Mouse (Mus musculus): ENCODE measurements around the gene Gsg1.

Gsg1 gene

GRCm38 (mm10) chr6:135261124-135261523 is 7.0 kb upstream of the Gsg1 start:
- no peak for DNase-seq (ENCODE audit: low read depth)

- DNase-seq (ENCODE audit: low read depth): no peak
These were observed 6.3 kb upstream of the Gsg1 start for GRCm38 (mm10) chr6:135260435-135260834.

GRCm38 (mm10) chr6:135252728-135253077 is 1.4 kb downstream of the Gsg1 start:
- DNase-seq (ENCODE audit: low read depth): no peak

GRCm38 (mm10) chr6:135251849-135252727 is 2.1 kb downstream of the Gsg1 start:
- DNase-seq (ENCODE audit: low read depth): no peak

GRCm38 (mm10) chr6:135250926-135251699 is 3.0 kb downstream of the Gsg1 start:
- DNase-seq (ENCODE audit: low read depth): no peak

- DNase-seq (ENCODE audit: low read depth): no peak
These were observed 4.2 kb downstream of the Gsg1 start for GRCm38 (mm10) chr6:135249846-135250531.

GRCm38 (mm10) chr6:135247861-135248260 is 6.3 kb downstream of the Gsg1 start:
- no peak for DNase-seq (ENCODE audit: low read depth)

- DNase-seq (ENCODE audit: low read depth): no peak
These were observed 8.6 kb downstream of the Gsg1 start for GRCm38 (mm10) chr6:135245586-135245985.

- no peak for DNase-seq (ENCODE audit: low read depth)
These were observed 13.8 kb downstream of the Gsg1 start for GRCm38 (mm10) chr6:135240361-135240760.

- no peak for DNase-seq (ENCODE audit: low read depth)
These were observed 15.9 kb downstream of the Gsg1 start for GRCm38 (mm10) chr6:135238211-135238610.

GRCm38 (mm10) chr6:135237326-135237725 is 16.8 kb downstream of the Gsg1 start:
- DNase-seq (ENCODE audit: low read depth): no peak

GRCm38 (mm10) chr6:135236576-135236975 is 17.6 kb downstream of the Gsg1 start:
- DNase-seq (ENCODE audit: low read depth): no peak

- no peak for DNase-seq (ENCODE audit: low read depth)
These were observed 18.4 kb downstream of the Gsg1 start for GRCm38 (mm10) chr6:135235742-135236141.

- no peak for DNase-seq (ENCODE audit: low read depth)
These were observed 21.5 kb downstream of the Gsg1 start for GRCm38 (mm10) chr6:135232443-135233182.

GRCm38 (mm10) chr6:135230586-135230985 is 23.6 kb downstream of the Gsg1 start:
- no peak for DNase-seq (ENCODE audit: low read depth)

- no peak for DNase-seq (ENCODE audit: low read depth)
These were observed 25.6 kb downstream of the Gsg1 start for GRCm38 (mm10) chr6:135228465-135228941.

- no peak for DNase-seq (ENCODE audit: low read depth)
These were observed 30.2 kb downstream of the Gsg1 start for GRCm38 (mm10) chr6:135223786-135224416.

GRCm38 (mm10) chr6:135219916-135220315 is 34.2 kb downstream of the Gsg1 start:
- DNase-seq (ENCODE audit: low read depth): no peak

- DNase-seq (ENCODE audit: low read depth): no peak
These were observed 35.8 kb downstream of the Gsg1 start for GRCm38 (mm10) chr6:135218330-135218729.

GRCm38 (mm10) chr6:135212666-135213065 is 41.5 kb downstream of the Gsg1 start:
- DNase-seq (ENCODE audit: low read depth): no peak

GRCm38 (mm10) chr6:135211169-135211568 is 43.0 kb downstream of the Gsg1 start:
- DNase-seq (ENCODE audit: low read depth): no peak

All from c-Kit-positive CD71-positive TER-119-negative erythroid progenitor cells, embryonic 14.5 days (primary cell).